Mouse (Mus musculus): ENCODE measurements around the gene Sms.

- TF ChIP-seq POLR2A (IDR thresholded peaks at IDR 0.05; ENCODE audit: borderline replicate concordance, control insufficient read depth, low read depth, low read length): no peak
- TF ChIP-seq CTCF (IDR thresholded peaks at IDR 0.05; ENCODE audit: control insufficient read depth, insufficient read depth, low read length): no peak
These were observed 87.2 kb downstream of the Sms start for GRCm38 (mm10) chrX:157404919-157405318.
